Mouse (Mus musculus) heart, postnatal 0 days (tissue): ENCODE data around the gene Ubl3. TPM values are rescaled to one million over a fixed set of nuclear protein-coding genes. Genes with fewer than 3 reads are reported as not detected.

Experiments used
- ATAC-seq: fragments of 200-750 bp; cut with Nextera tagmentation; 2 replicates; pipeline ENCODE4 v1.8.0; 2017; ENCODE audit warnings: low read depth, moderate number of reproducible peaks, moderate library complexity; ENCODE audit not compliant: insufficient read depth
- DNase-seq: peaks from one replicate; pipeline ENCODE4 v3.0.0-alpha.2; 2016; ENCODE audit warnings: low spot score
- H3K27ac ChIP-seq: fragments of 300-500 bp; sonication (generic); 2 replicates; pipeline ENCODE4 v1.5.1; 2014; ENCODE audit warnings: low read depth, mild to moderate bottlenecking
- H3K27me3 ChIP-seq: fragments of 300-500 bp; sonication (generic); 2 replicates; pipeline ENCODE4 v1.6.1; 2014; ENCODE audit warnings: low read length, mixed read lengths; ENCODE audit not compliant: control insufficient read depth, insufficient read depth
- H3K36me3 ChIP-seq: fragments of 300-500 bp; sonication (generic); replicated peaks from 2 replicates; pipeline ENCODE4 v1.6.1; 2014; ENCODE audit warnings: low read length, mixed read lengths; ENCODE audit not compliant: control insufficient read depth, insufficient read depth
- H3K4me1 ChIP-seq: fragments of 300-500 bp; sonication (generic); 2 replicates; pipeline ENCODE4 v1.6.1; 2014; ENCODE audit warnings: antibody characterized with exemption; ENCODE audit not compliant: control insufficient read depth, insufficient read depth
- H3K4me2 ChIP-seq: fragments of 300-500 bp; sonication (generic); 2 replicates; pipeline ENCODE4 v1.6.1; 2014; ENCODE audit warnings: low read depth, mild to moderate bottlenecking, low read length, moderate library complexity
- H3K4me3 ChIP-seq: fragments of 300-500 bp; sonication (generic); 2 replicates; pipeline ENCODE4 v1.5.1; 2014; ENCODE audit warnings: low read depth, low read length
- H3K9ac ChIP-seq: fragments of 300-500 bp; sonication (generic); replicated peaks from 2 replicates; pipeline ENCODE4 v1.6.1; 2014; ENCODE audit warnings: low read depth, low read length, mixed read lengths
- H3K9me3 ChIP-seq: fragments of 300-500 bp; sonication (generic); replicated peaks from 2 replicates; pipeline ENCODE4 v1.6.1; 2016; ENCODE audit warnings: low read length; ENCODE audit not compliant: control insufficient read depth
- CTCF ChIP-seq: IDR thresholded peaks from 2 replicates; pipeline ENCODE4 v1.5.1; 2016; ENCODE audit warnings: antibody characterized with exemption, control low read depth, low read depth
- EP300 ChIP-seq: IDR thresholded peaks from 2 replicates; pipeline ENCODE4 v1.6.1; 2016; ENCODE audit warnings: antibody characterized with exemption, low read depth
- WGBS: fragments of 180-500 bp; shearing (Covaris S2); extraction: QIAGEN DNeasy Blood & Tissue Kit; methylation state at CpG from one replicate; pipeline ENCODE4 v1.1.7; 2014; 5-methylcytosine and 5-hydroxymethylcytosine counted together
- polyA plus RNA-seq: library from polyadenylated mRNA; unstranded; fragments of >200 nt; fragmentation: Nextera tagmentation; extraction: Ambion mirVana; gene quantifications from 2 replicates; pipeline ENCODE4 v1.2.1, GENCODE M21; 2015
- total RNA-seq: library from RNA; depleted of rRNA; stranded (reverse); fragments of >200 nt; gene quantifications from 2 replicates; pipeline ENCODE4 v1.2.3, GENCODE M21; 2014; ENCODE audit warnings: low replicate concordance; rRNA removed

Gene Ubl3
- total and polyA plus RNA-seq, 2 experiments from 2014 or later: 76.8 to 105 TPM

GRCm38 (mm10) chr5:148464489-148464888 is 88.1 kb downstream of the Ubl3 start:
- Histone ChIP-seq H3K4me1 (no peaks in the 10 kb centered on the region), H3K36me3 (no peaks in the 10 kb centered on the region), H3K27ac (no peak overlapping the region), H3K4me2 (no peak overlapping the region), H3K9me3 (peaks cover 4% of the 10 kb centered on the region; the same call in 1 of the 2 replicates), H3K27me3 (no peaks in the 10 kb centered on the region), H3K4me3 (no peak overlapping the region), H3K9ac (no peak overlapping the region)
- DNase-seq (no peak), ATAC-seq (no peak)
- no peak for TF ChIP-seq EP300
- TF ChIP-seq CTCF: no peak
- 65% methylated on average over 7 of the region's 7 CpGs for WGBS

GRCm38 (mm10) chr5:148463783-148464294 is 88.8 kb downstream of the Ubl3 start:
- H3K9me3 ChIP-seq: peaks cover 4% of the 10 kb centered on the region; the same call in 1 of the 2 replicates
- no peak overlapping the region for H3K4me2 ChIP-seq
- TF ChIP-seq EP300 (no peak), CTCF (no peak)
- ATAC-seq (no peak), DNase-seq (no peak)
- no peaks in the 10 kb centered on the region for H3K27me3 ChIP-seq
- H3K4me1 ChIP-seq: no peaks in the 10 kb centered on the region
- no peak overlapping the region for H3K27ac ChIP-seq
- no peak overlapping the region for H3K9ac ChIP-seq
- H3K36me3 ChIP-seq: no peaks in the 10 kb centered on the region
- WGBS: 83% methylated on average over 6 of the region's 6 CpGs
- no peak overlapping the region for H3K4me3 ChIP-seq

Other genes starting within 250 kb of the Ubl3 start
- 21.0 and 31.0 TPM in 2 replicates for gene Slc7a1, start 152.9 kb downstream of the Ubl3 start, total RNA-seq
- 7.7 and 13.2 TPM in 2 replicates for gene Slc7a1, start 152.9 kb downstream of the Ubl3 start, polyA plus RNA-seq